Comparison of ENCODE assay signal across 9 mouse cellular contexts in the genomic region with DNA sequence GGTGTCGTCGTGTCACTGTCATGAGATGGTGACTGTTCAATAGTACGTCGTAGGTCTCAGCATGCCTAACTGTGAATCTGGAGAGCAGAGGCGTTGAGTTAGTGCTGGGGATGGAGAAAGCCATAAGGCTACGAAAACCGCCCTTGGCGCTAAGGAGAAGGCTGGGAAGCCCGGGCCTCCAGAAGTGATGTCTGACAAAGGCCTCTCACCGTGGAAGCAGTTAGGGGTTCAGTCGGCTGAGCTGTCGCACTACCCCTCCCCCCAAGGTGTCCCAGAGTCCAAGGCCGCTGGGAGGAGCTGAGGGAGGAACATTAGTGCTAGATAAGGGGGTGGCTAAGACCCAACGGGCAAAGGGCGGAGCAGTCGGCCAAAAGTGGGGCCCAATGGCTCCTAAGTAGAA. TPM values are rescaled to one million over a fixed set of nuclear protein-coding genes. Genes with fewer than 3 reads are reported as not detected.
DNase-seq lines count a peak whose midpoint lies in the region; ATAC-seq and TF ChIP-seq lines count a peak whose summit lies in the region.
"Had no signal": no experiment of that assay in that cellular context is flagged by ENCODE, and none has a peak within 500 bp of the region (broad histone marks: within the 10 kb centered on the region; RNA-seq: fewer than 3 reads in every experiment).

No protein-coding gene starts in this region.

- no peak overlapping the region for H3K4me2 ChIP-seq in hindbrain, postnatal 0 days (ENCODE audit: low read depth, low read length)

- no peaks in the 10 kb centered on the region for H3K36me3 ChIP-seq in hindbrain, embryonic 10.5 days
- H3K36me3 ChIP-seq in hindbrain, postnatal 0 days (ENCODE audit: insufficient read depth, low read length): no peaks in the 10 kb centered on the region

- peak overlapping the region; percentile 47 for H3K4me3 ChIP-seq in hindbrain, embryonic 10.5 days
- H3K4me3 ChIP-seq in hindbrain, postnatal 0 days (ENCODE audit: low read length): no peak overlapping the region
- peak overlapping the region; percentile 19; the same call in 1 of the 2 replicates for H3K4me3 ChIP-seq in brown adipose tissue, adult 24 weeks (ENCODE audit: insufficient read depth, low read depth, low read length)

- peak; percentile 19 for DNase-seq in hindbrain, embryonic 10.5 days (ENCODE audit: low spot score)
- no peak for DNase-seq in hindbrain, postnatal 0 days (ENCODE audit: low spot score)
- DNase-seq in kidney, adult 18-20 months: peak; percentile 25
- no peak for DNase-seq in yolk sac, embryonic 10.5 days (ENCODE audit: low spot score)
- DNase-seq in urinary bladder, postnatal 10 days (ENCODE audit: low spot score): no peak
- DNase-seq in spleen, adult 18-20 months: no peak
- DNase-seq: right cerebral cortex, postnatal 4 days had no signal

- H3K9me3 ChIP-seq in hindbrain, embryonic 10.5 days: no peaks in the 10 kb centered on the region
- H3K9me3 ChIP-seq in hindbrain, postnatal 0 days (ENCODE audit: low read length): no peaks in the 10 kb centered on the region

- H3K4me1 ChIP-seq in hindbrain, embryonic 10.5 days (replicated peaks): peaks cover 30% of the 10 kb centered on the region
- no peaks in the 10 kb centered on the region for H3K4me1 ChIP-seq in hindbrain, postnatal 0 days (ENCODE audit: insufficient read depth, low read length)
- no peaks in the 10 kb centered on the region; the same call in 1 of the 2 replicates for H3K4me1 ChIP-seq in brown adipose tissue, adult 24 weeks (ENCODE audit: control insufficient read depth, insufficient read depth, insufficient read length, low read length)

- H3K27me3 ChIP-seq in hindbrain, embryonic 10.5 days (ENCODE audit: insufficient read depth, poor library complexity, severe bottlenecking): peaks cover 80% of the 10 kb centered on the region
- peaks cover 51% of the 10 kb centered on the region for H3K27me3 ChIP-seq in hindbrain, postnatal 0 days (ENCODE audit: insufficient read depth, low read length)

- ATAC-seq in hindbrain, postnatal 0 days: no peak
- ATAC-seq in megakaryocyte progenitor cell, adult 5-6 weeks (replicated peaks; ENCODE audit: poor library complexity): peak; percentile 68

- no peak for TF ChIP-seq CTCF in hindbrain, postnatal 0 days (IDR thresholded peaks at IDR 0.05; ENCODE audit: low read depth)

- WGBS in hindbrain, embryonic 10.5 days: 5% methylated on average over 16 of the region's 16 CpGs
- WGBS in hindbrain, postnatal 0 days: 7% methylated on average over 16 of the region's 16 CpGs

- no peak overlapping the region for H3K9ac ChIP-seq in hindbrain, postnatal 0 days (replicated peaks; ENCODE audit: low read length)

- no peak overlapping the region for H3K27ac ChIP-seq in hindbrain, embryonic 10.5 days
- no peak overlapping the region for H3K27ac ChIP-seq in hindbrain, postnatal 0 days
- H3K27ac ChIP-seq in brown adipose tissue, adult 24 weeks (replicated peaks; ENCODE audit: low read depth, low read length): no peak overlapping the region

RNA-seq across cellular contexts. Expression of gene Nags, which starts 0.7 kb away (rescaled TPM):
- 0.10 TPM in 1 of 2 replicates, not detected in the other for polyA plus RNA-seq in hindbrain, embryonic 10.5 days (2016; fragmentation: Nextera tagmentation; extraction: Ambion mirVana)
- total RNA-seq in hindbrain, postnatal 0 days (2014; rRNA removed): not detected in 2 replicates
- 0.09 and 0.14 TPM in 2 replicates for polyA plus RNA-seq in hindbrain, postnatal 0 days (2015; fragmentation: Nextera tagmentation; extraction: Ambion mirVana)
- polyA plus RNA-seq in brown adipose tissue, adult 24 weeks (2012; ENCODE audit: insufficient read depth, insufficient read length, missing spikeins): not detected in 2 replicates
- 0.29 and 0.39 TPM in 2 replicates for total RNA-seq in megakaryocyte progenitor cell, adult 5-6 weeks (2015)
- total RNA-seq in megakaryocyte progenitor cell, adult 5-6 weeks (2017): 0.20 TPM in 1 of 2 replicates, not detected in the other

RNA-seq across cellular contexts. Expression of gene Tmem101, which starts 10.2 kb away (rescaled TPM):
- polyA plus RNA-seq in hindbrain, embryonic 10.5 days (2016; fragmentation: Nextera tagmentation; extraction: Ambion mirVana): 36.1 and 41.2 TPM in 2 replicates
- total RNA-seq in hindbrain, postnatal 0 days (2014; rRNA removed): 37.4 and 45.4 TPM in 2 replicates
- 40.6 and 42.5 TPM in 2 replicates for polyA plus RNA-seq in hindbrain, postnatal 0 days (2015; fragmentation: Nextera tagmentation; extraction: Ambion mirVana)
- polyA plus RNA-seq in brown adipose tissue, adult 24 weeks (2012; ENCODE audit: insufficient read depth, insufficient read length, missing spikeins): 3.3 and 7.9 TPM in 2 replicates
- 8.1 and 11.5 TPM in 2 replicates for total RNA-seq in megakaryocyte progenitor cell, adult 5-6 weeks (2015)
- 14.9 and 17.5 TPM in 2 replicates for total RNA-seq in megakaryocyte progenitor cell, adult 5-6 weeks (2017)

RNA-seq across cellular contexts. Expression of gene Pyy, which starts 38.4 kb away (rescaled TPM):
- 0.50 and 0.97 TPM in 2 replicates for polyA plus RNA-seq in hindbrain, embryonic 10.5 days (2016; fragmentation: Nextera tagmentation; extraction: Ambion mirVana)
- 25.8 and 42.9 TPM in 2 replicates for total RNA-seq in hindbrain, postnatal 0 days (2014; rRNA removed)
- 5.7 and 9.5 TPM in 2 replicates for polyA plus RNA-seq in hindbrain, postnatal 0 days (2015; fragmentation: Nextera tagmentation; extraction: Ambion mirVana)
- polyA plus RNA-seq in brown adipose tissue, adult 24 weeks (2012; ENCODE audit: insufficient read depth, insufficient read length, missing spikeins): not detected in 2 replicates
- not detected in 2 replicates for total RNA-seq in megakaryocyte progenitor cell, adult 5-6 weeks (2015)
- not detected in 2 replicates for total RNA-seq in megakaryocyte progenitor cell, adult 5-6 weeks (2017)

RNA-seq across cellular contexts. Expression of gene Lsm12, which starts 39.1 kb away (rescaled TPM):
- 119 and 148 TPM in 2 replicates for polyA plus RNA-seq in hindbrain, embryonic 10.5 days (2016; fragmentation: Nextera tagmentation; extraction: Ambion mirVana)
- total RNA-seq in hindbrain, postnatal 0 days (2014; rRNA removed): 65.7 and 167 TPM in 2 replicates
- 147 and 153 TPM in 2 replicates for polyA plus RNA-seq in hindbrain, postnatal 0 days (2015; fragmentation: Nextera tagmentation; extraction: Ambion mirVana)
- 93.7 and 101 TPM in 2 replicates for polyA plus RNA-seq in brown adipose tissue, adult 24 weeks (2012; ENCODE audit: insufficient read depth, insufficient read length, missing spikeins)
- 127 and 133 TPM in 2 replicates for total RNA-seq in megakaryocyte progenitor cell, adult 5-6 weeks (2015)
- total RNA-seq in megakaryocyte progenitor cell, adult 5-6 weeks (2017): 67.8 and 79.1 TPM in 2 replicates

RNA-seq across cellular contexts. Expression of gene G6pc3, which starts 43.4 kb away (rescaled TPM):
- polyA plus RNA-seq in hindbrain, embryonic 10.5 days (2016; fragmentation: Nextera tagmentation; extraction: Ambion mirVana): 32.3 and 37.8 TPM in 2 replicates
- 67.5 and 70.1 TPM in 2 replicates for total RNA-seq in hindbrain, postnatal 0 days (2014; rRNA removed)
- 43.8 and 46.2 TPM in 2 replicates for polyA plus RNA-seq in hindbrain, postnatal 0 days (2015; fragmentation: Nextera tagmentation; extraction: Ambion mirVana)
- polyA plus RNA-seq in brown adipose tissue, adult 24 weeks (2012; ENCODE audit: insufficient read depth, insufficient read length, missing spikeins): 41.4 and 51.7 TPM in 2 replicates
- total RNA-seq in megakaryocyte progenitor cell, adult 5-6 weeks (2015): 106 and 144 TPM in 2 replicates
- 61.8 and 65.0 TPM in 2 replicates for total RNA-seq in megakaryocyte progenitor cell, adult 5-6 weeks (2017)

Comparison
In these comparisons a context has a peak if more than half of its experiments do, and no peak if none do; other contexts are left out.
1. DNase-seq: peak in hindbrain, embryonic 10.5 days (single experiment) and kidney, adult 18-20 months (single experiment); none in hindbrain, postnatal 0 days (single experiment), yolk sac, embryonic 10.5 days (single experiment), urinary bladder, postnatal 10 days (single experiment) and spleen, adult 18-20 months (0 of 2).